Mouse (Mus musculus) frontal cortex, postnatal 10 days (tissue): ENCODE measurements around the gene Naip5.
"Not testable (repeated sequence)": the region's sequence is repeated elsewhere in the genome, so short reads cannot be mapped to it uniquely, and the experiment has no call there.

Experiments
- DNase-seq, 2 experiments: peaks; one replicate each; pipeline ENCODE4 v3.0.0; 2022; ENCODE audit warnings: low spot score in 2 of 2, mixed read lengths in 1 of 2

The Naip5 gene

GRCm38 (mm10) chr13:100246223-100246622, at the start of gene Naip5:
Gene Naip5, minus strand, starts transcription at chr13:100246323.
- DNase-seq: not testable (repeated sequence)

- no peak for DNase-seq
These were observed 38.5 kb upstream of the Naip5 start for GRCm38 (mm10) chr13:100284611-100285010.

- DNase-seq: not testable (repeated sequence)
These were observed 25.5 kb upstream of the Naip5 start for GRCm38 (mm10) chr13:100271474-100272132.

- DNase-seq: not testable (repeated sequence)
These were observed 10.9 kb upstream of the Naip5 start for GRCm38 (mm10) chr13:100256996-100257395.

- not testable (repeated sequence) for DNase-seq
These were observed 9.8 kb upstream of the Naip5 start for GRCm38 (mm10) chr13:100255925-100256324.

- DNase-seq: not testable (repeated sequence)
These were observed 5.8 kb upstream of the Naip5 start for GRCm38 (mm10) chr13:100251897-100252296.

GRCm38 (mm10) chr13:100246896-100247519, 885 bp upstream of the Naip5 start:
- DNase-seq: not testable (repeated sequence)

- no peak for DNase-seq
These were observed 2.4 kb downstream of the Naip5 start for GRCm38 (mm10) chr13:100243702-100244101.

GRCm38 (mm10) chr13:100213683-100214082, 32.4 kb downstream of the Naip5 start:
- DNase-seq: not testable (repeated sequence)

- peak in 1 of 2 experiments; percentile 5 for DNase-seq
These were observed 35.6 kb downstream of the Naip5 start for GRCm38 (mm10) chr13:100210540-100210939.

GRCm38 (mm10) chr13:100203319-100203718, 42.8 kb downstream of the Naip5 start:
- DNase-seq: no peak

GRCm38 (mm10) chr13:100201659-100202333, 44.3 kb downstream of the Naip5 start, which contains the start of gene Naip2:
Gene Naip2, minus strand, starts transcription at chr13:100202092.
- not testable (repeated sequence) for DNase-seq

- DNase-seq: no peak
These were observed 45.3 kb downstream of the Naip5 start for GRCm38 (mm10) chr13:100200778-100201177.

GRCm38 (mm10) chr13:100195421-100195820, 50.7 kb downstream of the Naip5 start:
- no peak for DNase-seq

GRCm38 (mm10) chr13:100183111-100183510, 63.0 kb downstream of the Naip5 start:
- not testable (repeated sequence) for DNase-seq

GRCm38 (mm10) chr13:100174360-100174759, 71.8 kb downstream of the Naip5 start:
- DNase-seq: not testable (repeated sequence)

- DNase-seq: not testable (repeated sequence)
These were observed 79.7 kb downstream of the Naip5 start for GRCm38 (mm10) chr13:100166378-100166777.

GRCm38 (mm10) chr13:100162467-100162866, 83.7 kb downstream of the Naip5 start:
- not testable (repeated sequence) for DNase-seq
